Mouse (Mus musculus): ENCODE results near the gene Psmb8. TPM values are rescaled to one million over a fixed set of nuclear protein-coding genes. Genes with fewer than 3 reads are reported as not detected.

Gene Psmb8
- polyA plus RNA-seq, 1 experiment from 2014 or later = 0.74 TPM

- WGBS = 77% methylated on average over 13 of the region's 13 CpGs
- peaks cover 24% of the 10 kb centered on the region for H3K27me3 ChIP-seq (ENCODE audit: low read depth, poor library complexity, severe bottlenecking)
- H3K9me3 ChIP-seq (replicated peaks) = no peaks in the 10 kb centered on the region; the same call in 1 of the 2 replicates
- no peak overlapping the region for H3K4me3 ChIP-seq
- H3K4me1 ChIP-seq = no peaks in the 10 kb centered on the region
- no peak overlapping the region for H3K27ac ChIP-seq
- no peaks in the 10 kb centered on the region for H3K36me3 ChIP-seq
- DNase-seq (ENCODE audit: low spot score) = no peak
These were observed 17.3 kb upstream of the Psmb8 start for GRCm38 (mm10) chr17:34179913-34180859.

- 75% methylated on average over 15 of the region's 15 CpGs for WGBS
- Histone ChIP-seq H3K36me3 (no peaks in the 10 kb centered on the region), H3K27ac (no peak overlapping the region), H3K27me3 (ENCODE audit: low read depth, poor library complexity, severe bottlenecking) (peaks cover 57% of the 10 kb centered on the region), H3K9me3 (replicated peaks) (no peaks in the 10 kb centered on the region), H3K4me3 (no peak overlapping the region), H3K4me1 (peaks cover 18% of the 10 kb centered on the region)
- DNase-seq (ENCODE audit: low spot score) = no peak
These were observed 13.8 kb upstream of the Psmb8 start for GRCm38 (mm10) chr17:34183564-34184219.

GRCm38 (mm10) chr17:34185526-34185925 lies 12.0 kb upstream of the Psmb8 start:
- DNase-seq (ENCODE audit: low spot score) = no peak
- Histone ChIP-seq H3K27ac (no peak overlapping the region), H3K4me1 (peaks cover 18% of the 10 kb centered on the region), H3K9me3 (replicated peaks) (no peaks in the 10 kb centered on the region), H3K27me3 (ENCODE audit: low read depth, poor library complexity, severe bottlenecking) (peaks cover 76% of the 10 kb centered on the region), H3K36me3 (no peaks in the 10 kb centered on the region), H3K4me3 (no peak overlapping the region)
- WGBS = 88% methylated on average over 9 of the region's 9 CpGs

GRCm38 (mm10) chr17:34186885-34187260 lies 10.6 kb upstream of the Psmb8 start:
- peaks cover 89% of the 10 kb centered on the region for H3K27me3 ChIP-seq (ENCODE audit: low read depth, poor library complexity, severe bottlenecking)
- peaks cover 18% of the 10 kb centered on the region for H3K4me1 ChIP-seq
- DNase-seq (ENCODE audit: low spot score) = no peak
- H3K27ac ChIP-seq = peak overlapping the region; percentile 50
- no peaks in the 10 kb centered on the region for H3K9me3 ChIP-seq (replicated peaks)
- 4% methylated on average over 14 of the region's 14 CpGs for WGBS
- H3K4me3 ChIP-seq = peak overlapping the region; percentile 53
- H3K36me3 ChIP-seq = no peaks in the 10 kb centered on the region

- under 1% methylated on average over 46 of the region's 46 CpGs for WGBS
- DNase-seq (ENCODE audit: low spot score) = peak; percentile 97
- H3K27me3 ChIP-seq (ENCODE audit: low read depth, poor library complexity, severe bottlenecking) = peaks cover 94% of the 10 kb centered on the region
These were observed 10.1 kb upstream of the Psmb8 start, which contains the start of the genes Tap1 and Psmb9 for GRCm38 (mm10) chr17:34187261-34187916. TSS of gene Tap1 (plus strand) at chr17:34187553. TSS of gene Psmb9 (minus strand) at chr17:34187764.

GRCm38 (mm10) chr17:34188010-34188409 lies 9.5 kb upstream of the Psmb8 start:
- DNase-seq (ENCODE audit: low spot score) = no peak
- no peaks in the 10 kb centered on the region for H3K36me3 ChIP-seq

More at GRCm38 (mm10) chr17:34187261-34187916, 10.1 kb upstream of the Psmb8 start, which contains the start of the genes Tap1 and Psmb9:
- Histone ChIP-seq H3K27ac (peak within 1 kb of the TSS; percentile 50), H3K4me3 (peak within 1 kb of the TSS; percentile 53), H3K4me1 (peaks cover 18% of the 10 kb centered on the region), H3K9me3 (replicated peaks) (no peaks in the 10 kb centered on the region), H3K36me3 (no peaks in the 10 kb centered on the region)

GRCm38 (mm10) chr17:34188986-34189385 lies 8.5 kb upstream of the Psmb8 start:
- DNase-seq (ENCODE audit: low spot score) = no peak
- Histone ChIP-seq H3K4me1 (peaks cover 18% of the 10 kb centered on the region), H3K4me3 (no peak overlapping the region), H3K9me3 (replicated peaks) (no peaks in the 10 kb centered on the region), H3K36me3 (no peaks in the 10 kb centered on the region), H3K27me3 (ENCODE audit: low read depth, poor library complexity, severe bottlenecking) (peaks cover 98% of the 10 kb centered on the region), H3K27ac (no peak overlapping the region)
- WGBS = 70% methylated on average over 6 of the region's 6 CpGs

More at GRCm38 (mm10) chr17:34188010-34188409, 9.5 kb upstream of the Psmb8 start:
- no peaks in the 10 kb centered on the region for H3K9me3 ChIP-seq (replicated peaks)
- peaks cover 18% of the 10 kb centered on the region for H3K4me1 ChIP-seq
- peak overlapping the region; percentile 50; the same call in 1 of the 2 replicates for H3K27ac ChIP-seq
- 3% methylated on average over 20 of the region's 20 CpGs for WGBS
- H3K27me3 ChIP-seq (ENCODE audit: low read depth, poor library complexity, severe bottlenecking) = peaks cover 98% of the 10 kb centered on the region
- H3K4me3 ChIP-seq = peak overlapping the region; percentile 53

GRCm38 (mm10) chr17:34192852-34193251 lies 4.7 kb upstream of the Psmb8 start:
- DNase-seq (ENCODE audit: low spot score) = no peak
- Histone ChIP-seq H3K9me3 (replicated peaks) (no peaks in the 10 kb centered on the region), H3K36me3 (no peaks in the 10 kb centered on the region), H3K4me3 (no peak overlapping the region), H3K27ac (no peak overlapping the region), H3K4me1 (peaks cover 20% of the 10 kb centered on the region), H3K27me3 (ENCODE audit: low read depth, poor library complexity, severe bottlenecking) (peaks cover 98% of the 10 kb centered on the region)
- WGBS = 24% methylated on average over 16 of the region's 16 CpGs

GRCm38 (mm10) chr17:34193468-34193867 lies 4.1 kb upstream of the Psmb8 start:
- H3K4me3 ChIP-seq = no peak overlapping the region
- H3K27me3 ChIP-seq (ENCODE audit: low read depth, poor library complexity, severe bottlenecking) = peaks cover 98% of the 10 kb centered on the region
- no peaks in the 10 kb centered on the region for H3K9me3 ChIP-seq (replicated peaks)
- H3K36me3 ChIP-seq = no peaks in the 10 kb centered on the region
- peaks cover 20% of the 10 kb centered on the region for H3K4me1 ChIP-seq
- no peak for DNase-seq (ENCODE audit: low spot score)
- 61% methylated on average over 8 of the region's 8 CpGs for WGBS
- no peak overlapping the region for H3K27ac ChIP-seq

GRCm38 (mm10) chr17:34194723-34195122 lies 2.8 kb upstream of the Psmb8 start:
- Histone ChIP-seq H3K36me3 (no peaks in the 10 kb centered on the region), H3K9me3 (replicated peaks) (no peaks in the 10 kb centered on the region)
- 89% methylated on average over 4 of the region's 4 CpGs for WGBS

GRCm38 (mm10) chr17:34196491-34196890 lies 1.0 kb upstream of the Psmb8 start:
- Histone ChIP-seq H3K4me3 (no peak overlapping the region), H3K27ac (no peak overlapping the region), H3K4me1 (peaks cover 22% of the 10 kb centered on the region), H3K36me3 (no peaks in the 10 kb centered on the region), H3K9me3 (replicated peaks) (no peaks in the 10 kb centered on the region), H3K27me3 (ENCODE audit: low read depth, poor library complexity, severe bottlenecking) (peaks cover 99% of the 10 kb centered on the region)
- WGBS = 37% methylated on average over 12 of the region's 12 CpGs
- no peak for DNase-seq (ENCODE audit: low spot score)

More at GRCm38 (mm10) chr17:34194723-34195122, 2.8 kb upstream of the Psmb8 start:
- no peak for DNase-seq (ENCODE audit: low spot score)
- Histone ChIP-seq H3K4me3 (no peak overlapping the region), H3K27ac (no peak overlapping the region), H3K27me3 (ENCODE audit: low read depth, poor library complexity, severe bottlenecking) (peaks cover 99% of the 10 kb centered on the region), H3K4me1 (peaks cover 22% of the 10 kb centered on the region)

- H3K36me3 ChIP-seq = no peaks in the 10 kb centered on the region
- no peaks in the 10 kb centered on the region for H3K9me3 ChIP-seq (replicated peaks)
- 3% methylated on average over 32 of the region's 32 CpGs for WGBS
- H3K4me1 ChIP-seq = peaks cover 22% of the 10 kb centered on the region
- peak overlapping the region; percentile 42 for H3K4me3 ChIP-seq
- peaks cover 93% of the 10 kb centered on the region for H3K27me3 ChIP-seq (ENCODE audit: low read depth, poor library complexity, severe bottlenecking)
- DNase-seq (ENCODE audit: low spot score) = no peak
- H3K27ac ChIP-seq = no peak overlapping the region
These were observed 491 bp downstream of the Psmb8 start for GRCm38 (mm10) chr17:34197904-34198520.
